Mouse (Mus musculus) MEL (cell line): ENCODE results near the gene Sec16b.

ENCODE experiments used
- BHLHE40 ChIP-seq: IDR thresholded peaks from 2 replicates; pipeline ENCODE4 v1.6.1; 2012; ENCODE audit warnings: low read depth, mild to moderate bottlenecking, inconsistent platforms, low read length, improper control_type of control experiment, borderline replicate concordance
- CHD2 ChIP-seq: IDR thresholded peaks from 2 replicates; pipeline ENCODE4 v1.6.1; 2011; ENCODE audit warnings: low read length, improper control_type of control experiment
- CTCF ChIP-seq, 3 experiments: IDR thresholded peaks in 2 of 3; conservative IDR thresholded peaks in 1 of 3; 2 replicates each; pipeline ENCODE4 v1.5.1; 2011 to 2012; ENCODE audit warnings: low read length in 3 of 3, low read depth in 2 of 3, mild to moderate bottlenecking in 2 of 3, improper control_type of control experiment in 1 of 3, inconsistent platforms in 1 of 3, mixed read lengths in 1 of 3, moderate library complexity in 1 of 3; ENCODE audit not compliant: control insufficient read depth in 1 of 3, insufficient read depth in 1 of 3, poor library complexity in 1 of 3, severe bottlenecking in 1 of 3
- EP300 ChIP-seq, 2 experiments: IDR thresholded peaks; 2 replicates each; pipeline ENCODE4 v1.6.1; 2011; ENCODE audit warnings: improper control_type of control experiment in 2 of 2, low read length in 2 of 2, low read depth in 1 of 2, mild to moderate bottlenecking in 1 of 2
- KAT2A ChIP-seq: conservative IDR thresholded peaks from 2 replicates; pipeline ENCODE4 v1.6.1; 2012; ENCODE audit warnings: low read depth, low read length, improper control_type of control experiment, inconsistent platforms
- MAX ChIP-seq: IDR thresholded peaks from 2 replicates; pipeline ENCODE4 v1.6.1; 2011; ENCODE audit warnings: low read length, improper control_type of control experiment
- MEF2A ChIP-seq: IDR thresholded peaks from 2 replicates; pipeline ENCODE4 v1.6.1; 2014; ENCODE audit warnings: low read depth, mild to moderate bottlenecking, inconsistent platforms, low read length, improper control_type of control experiment; ENCODE audit not compliant: poor library complexity, insufficient replicate concordance, severe bottlenecking; ENCODE audit errors: extremely low read depth
- MXI1 ChIP-seq: IDR thresholded peaks from 2 replicates; pipeline ENCODE4 v1.6.1; 2011; ENCODE audit warnings: mild to moderate bottlenecking, low read depth, low read length, improper control_type of control experiment
- POLR2A ChIP-seq, 2 experiments: IDR thresholded peaks; 2 replicates each; pipeline ENCODE4 v1.6.1; 2011 to 2012; ENCODE audit warnings: low read length in 2 of 2, mild to moderate bottlenecking in 2 of 2, control low read depth in 1 of 2, improper control_type of control experiment in 1 of 2, low read depth in 1 of 2, moderate library complexity in 1 of 2; ENCODE audit not compliant: control insufficient read depth in 1 of 2, insufficient read depth in 1 of 2, poor library complexity in 1 of 2
- POLR2AphosphoS5 ChIP-seq: IDR thresholded peaks from 2 replicates; pipeline ENCODE4 v1.6.1; 2012; ENCODE audit warnings: low read depth, borderline replicate concordance, mild to moderate bottlenecking, inconsistent platforms, low read length, moderate library complexity, mixed read lengths
- RAD21 ChIP-seq: IDR thresholded peaks from 2 replicates; pipeline ENCODE4 v1.6.1; 2011; ENCODE audit warnings: mild to moderate bottlenecking, low read depth, low read length, improper control_type of control experiment
- RCOR1 ChIP-seq: IDR thresholded peaks from 2 replicates; pipeline ENCODE4 v1.6.1; 2012; ENCODE audit warnings: low read depth, mild to moderate bottlenecking, inconsistent platforms, low read length, improper control_type of control experiment
- SMC3 ChIP-seq: IDR thresholded peaks from 2 replicates; pipeline ENCODE4 v1.6.1; 2011; ENCODE audit warnings: low read depth, low read length, improper control_type of control experiment
- UBTF ChIP-seq: IDR thresholded peaks from 2 replicates; pipeline ENCODE4 v1.6.1; 2012; ENCODE audit warnings: low read depth, mild to moderate bottlenecking, inconsistent platforms, low read length, improper control_type of control experiment, moderate library complexity, borderline replicate concordance; ENCODE audit not compliant: insufficient read depth

- no peak for TF ChIP-seq POLR2A (IDR thresholded peaks at IDR 0.05; ENCODE audit: control insufficient read depth in 1 of 2, insufficient read depth in 1 of 2, low read depth in 1 of 2, low read length in 2 of 2, poor library complexity in 1 of 2)
- no peak for TF ChIP-seq RAD21
- TF ChIP-seq BHLHE40: no peak
- no peak for TF ChIP-seq RCOR1
- TF ChIP-seq SMC3: no peak
- no peak for TF ChIP-seq CHD2
- no peak for TF ChIP-seq EP300 (IDR thresholded peaks at IDR 0.05; ENCODE audit: low read depth in 1 of 2, low read length in 2 of 2)
- TF ChIP-seq CTCF (IDR thresholded peaks at IDR 0.05 in 2 of 3, conservative IDR thresholded peaks at IDR 0.05 in 1 of 3; ENCODE audit: control insufficient read depth in 1 of 3, insufficient read depth in 1 of 3, low read depth in 2 of 3, low read length in 3 of 3, poor library complexity in 1 of 3, severe bottlenecking in 1 of 3): no peak
- TF ChIP-seq MEF2A: no peak
- no peak for TF ChIP-seq POLR2AphosphoS5
- TF ChIP-seq UBTF: no peak
- TF ChIP-seq MAX: no peak
- TF ChIP-seq MXI1: no peak
- no peak for TF ChIP-seq KAT2A
These were observed 61.3 kb downstream of the Sec16b start for GRCm38 (mm10) chr1:157567819-157568218.
